Mouse (Mus musculus): ENCODE measurements at regions not wholly inside any gene's neighbourhood (a gene's known extent, or its start where the extent isn't known, plus 50 kb on each side); places are given as distances from the start of the nearest gene placed in this dataset.

DNA sequence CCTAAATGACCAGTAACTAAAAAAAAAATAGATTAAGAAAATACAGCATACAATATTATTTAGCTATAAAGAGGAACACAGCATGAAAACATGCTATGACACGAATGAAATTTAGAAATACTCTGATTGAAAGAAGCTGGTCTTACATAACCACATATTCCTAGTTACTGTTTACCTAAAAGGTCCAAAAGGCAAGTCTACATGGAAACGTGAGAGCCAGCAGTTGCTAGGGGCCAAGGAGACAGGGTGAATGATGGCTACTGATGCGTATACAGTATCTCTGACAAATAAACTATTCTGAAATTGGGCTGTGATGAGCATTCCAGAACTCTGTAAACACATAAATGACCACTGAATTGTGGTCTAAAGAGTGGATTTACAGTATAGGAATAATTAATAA, 194.5 kb upstream of the Zbtb20 start:
- DNase-seq (ENCODE audit: low spot score in 2 of 2): no peak

DNA sequence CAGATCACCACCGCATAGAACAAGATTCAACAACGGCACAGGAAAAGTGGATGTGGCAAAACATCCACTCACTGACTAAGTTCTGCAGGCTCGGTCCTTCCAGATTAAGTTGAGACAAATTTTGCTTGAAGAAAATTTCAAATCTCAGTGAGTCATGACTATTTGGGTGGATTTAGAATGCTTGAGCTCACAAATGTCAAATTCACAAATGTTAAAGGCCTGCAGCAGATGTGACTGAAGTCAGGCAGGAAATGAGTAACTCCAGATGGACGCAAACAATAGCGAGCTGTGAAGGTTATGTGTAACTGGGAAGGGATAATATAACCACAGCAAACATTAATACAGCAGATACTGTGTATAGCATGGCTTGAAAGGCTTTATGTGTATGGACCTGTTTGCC, 198.5 kb upstream of the Zbtb20 start:
- no peak for DNase-seq (ENCODE audit: low spot score in 2 of 2)

DNA sequence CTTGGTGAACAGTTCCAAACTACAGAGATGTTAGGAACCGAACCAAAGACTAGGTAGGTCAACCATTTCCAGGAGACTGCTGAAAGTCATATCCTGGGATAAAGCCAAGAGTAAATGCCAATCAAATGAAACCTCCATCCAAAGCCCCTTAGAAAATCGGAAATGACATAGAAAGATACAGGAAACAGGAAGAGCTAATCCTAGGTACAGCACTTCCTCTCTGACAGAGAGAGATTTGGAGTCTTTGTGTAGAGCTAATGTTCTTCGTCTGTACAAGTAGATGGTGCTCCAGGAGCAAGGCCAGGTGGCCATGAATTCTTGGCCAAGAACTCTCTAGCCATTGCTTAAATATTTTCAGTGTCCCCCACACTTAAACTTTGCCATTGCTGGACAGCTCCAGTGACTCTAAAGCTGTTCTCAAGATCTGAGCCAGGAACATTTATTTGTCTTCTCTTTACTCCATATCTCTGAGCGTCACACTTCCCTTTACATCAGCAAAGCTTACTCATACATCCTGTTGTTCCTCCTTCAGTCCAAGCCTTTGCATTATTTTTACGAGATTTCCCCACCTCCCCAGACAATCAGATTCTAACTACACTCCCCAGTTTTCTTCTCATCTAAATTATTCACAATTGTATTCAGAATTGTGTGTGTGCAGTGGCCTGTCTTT, 199.1 kb upstream of the Zbtb20 start:
- DNase-seq (ENCODE audit: low spot score in 2 of 2): no peak

DNA sequence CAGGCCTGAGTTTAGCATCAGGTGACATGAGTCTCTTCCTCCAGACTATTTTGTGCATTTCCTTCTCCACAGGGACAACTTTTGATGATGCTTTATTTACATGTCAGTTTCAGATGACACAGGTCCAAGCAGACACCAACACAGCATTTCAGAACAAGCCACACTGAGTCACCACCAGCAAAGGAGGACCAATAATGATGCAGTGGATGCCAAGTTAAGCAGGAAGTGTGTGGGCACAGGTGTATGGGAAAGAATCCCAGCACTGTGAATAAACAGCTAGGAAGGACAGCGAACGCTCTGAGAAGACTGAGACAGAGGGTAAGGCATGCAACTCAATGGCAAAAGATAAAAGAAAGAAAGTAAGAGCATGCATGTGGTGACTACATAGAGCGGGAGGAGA, 200.7 kb upstream of the Zbtb20 start:
- no peak for DNase-seq (ENCODE audit: low spot score in 2 of 2)

DNA sequence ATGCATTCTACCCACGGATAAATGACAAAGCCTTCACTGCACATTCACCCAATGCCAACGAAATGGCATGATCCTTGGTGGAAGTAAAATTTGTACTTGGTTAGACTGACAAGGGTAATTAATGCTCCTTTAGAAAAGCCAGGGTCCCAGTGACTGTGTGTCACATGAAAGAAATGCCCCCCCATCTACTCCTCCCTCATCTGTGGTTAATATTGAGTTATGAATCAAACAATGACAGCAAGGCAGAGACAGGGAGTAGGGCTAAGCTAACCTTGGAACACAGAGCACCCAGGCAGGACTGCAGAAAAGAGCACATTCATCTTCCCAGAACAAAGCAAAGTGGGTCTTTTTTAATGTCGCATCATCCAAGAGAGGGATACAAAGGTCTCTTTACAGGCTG, 209.1 kb upstream of the Zbtb20 start:
- no peak for DNase-seq (ENCODE audit: low spot score in 2 of 2)

DNA sequence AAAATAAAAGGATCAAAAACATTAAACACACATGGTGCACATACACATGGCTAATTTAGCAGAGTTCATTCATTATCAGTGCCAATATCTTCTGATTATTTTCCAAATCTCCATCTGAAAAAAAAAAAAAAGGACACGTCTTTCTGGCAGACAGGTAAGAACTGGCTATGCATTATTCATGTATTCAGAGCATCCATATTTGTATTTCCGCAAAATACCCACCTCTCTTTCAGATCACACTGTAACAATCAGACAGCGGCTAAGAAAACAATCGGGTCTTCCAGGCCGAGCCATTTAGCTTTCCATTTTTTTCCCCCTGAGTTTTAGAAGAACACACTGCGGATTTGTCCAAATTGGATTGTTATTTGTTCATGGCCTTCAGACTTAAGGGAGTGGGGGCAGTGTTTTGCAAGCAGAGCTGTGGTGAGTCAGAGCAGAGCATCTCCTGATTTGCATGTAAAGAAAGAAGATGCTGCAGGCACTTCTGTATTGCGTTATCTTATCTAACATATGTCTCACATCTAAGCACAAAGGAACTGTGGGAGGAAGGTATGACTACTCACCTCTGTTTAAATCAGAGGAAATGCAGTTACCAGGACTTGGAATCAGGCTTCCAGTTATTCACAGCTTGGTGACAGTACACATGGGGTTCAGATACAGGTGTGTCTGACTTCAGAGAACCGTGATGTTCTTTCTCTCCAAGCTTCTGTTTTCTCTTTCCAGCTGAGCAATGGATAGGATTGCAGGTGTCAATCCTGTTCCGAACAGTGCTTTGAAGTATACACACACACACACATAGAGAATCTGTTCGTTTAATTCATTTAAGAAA, 223.6 kb upstream of the Zbtb20 start:
- no peak for DNase-seq (ENCODE audit: low spot score in 2 of 2)

DNA sequence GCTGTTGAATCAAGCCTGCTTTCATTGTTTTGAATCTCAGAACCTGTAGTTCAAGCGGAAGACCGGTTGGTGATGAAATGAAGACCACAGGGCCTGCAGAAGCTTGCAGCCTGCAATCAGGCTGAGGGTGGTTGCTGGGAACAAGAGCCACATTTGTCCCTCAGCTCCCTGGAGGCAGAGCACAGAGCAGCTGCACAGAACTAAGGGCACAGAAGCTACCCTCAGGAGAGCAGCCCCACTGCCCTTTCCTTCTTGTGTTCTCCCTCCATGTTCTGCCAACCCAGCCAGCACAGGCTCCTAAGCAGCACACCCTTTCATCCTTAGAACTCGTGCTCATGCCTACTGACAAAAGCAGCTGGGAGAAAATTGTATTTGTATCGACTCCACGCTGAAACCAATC, 225.9 kb upstream of the Zbtb20 start:
- DNase-seq (ENCODE audit: low spot score in 2 of 2): no peak

DNA sequence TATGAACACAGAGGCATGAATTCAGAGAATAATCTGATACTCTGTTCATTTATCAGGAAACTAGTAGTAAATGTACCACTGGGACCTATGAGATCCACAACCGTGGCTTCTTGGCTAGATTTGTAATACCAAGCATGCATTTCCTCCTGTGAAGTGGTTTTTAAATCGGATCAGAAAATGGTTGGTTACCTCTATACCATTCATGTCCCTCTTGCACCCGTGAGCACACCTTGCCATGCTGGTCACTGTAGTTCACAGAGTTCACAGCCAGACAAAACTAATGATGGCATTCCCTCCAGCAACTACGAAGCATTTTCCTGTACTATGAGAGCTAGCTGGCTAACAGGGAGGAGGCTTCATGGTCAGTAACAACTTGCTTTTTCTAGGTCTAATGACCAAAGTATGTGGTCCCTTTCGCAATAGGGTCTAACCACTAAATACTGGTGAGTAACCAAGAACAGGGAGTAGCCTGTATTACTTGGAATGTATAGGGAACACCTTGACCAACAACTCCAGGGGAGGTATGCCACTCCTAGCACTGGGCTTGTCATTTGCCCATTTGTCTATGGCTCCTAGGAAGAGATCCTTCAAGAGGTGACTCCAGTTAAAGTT, 227.0 kb upstream of the Zbtb20 start:
- DNase-seq (ENCODE audit: low spot score in 2 of 2): no peak

DNA sequence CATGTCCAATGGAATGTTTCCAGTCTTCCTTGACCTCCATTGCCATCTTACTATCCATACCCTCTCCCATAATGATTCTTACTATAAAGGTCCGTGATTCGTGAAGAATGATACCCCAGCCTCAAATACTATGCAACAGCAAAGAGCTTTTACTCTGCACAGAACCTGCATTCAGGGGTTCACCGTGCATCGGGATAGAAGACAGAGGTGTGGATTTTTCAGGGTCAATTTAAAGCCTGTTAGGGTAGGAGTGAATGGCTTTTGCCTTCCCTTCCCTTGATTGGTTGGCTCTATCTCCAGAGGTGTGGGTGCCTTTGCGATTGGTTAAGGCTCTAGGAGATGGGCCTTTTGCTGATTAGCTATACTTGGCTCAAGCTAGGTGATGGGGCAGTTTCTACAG, 227.9 kb upstream of the Zbtb20 start:
- no peak for DNase-seq (ENCODE audit: low spot score in 2 of 2)

DNA sequence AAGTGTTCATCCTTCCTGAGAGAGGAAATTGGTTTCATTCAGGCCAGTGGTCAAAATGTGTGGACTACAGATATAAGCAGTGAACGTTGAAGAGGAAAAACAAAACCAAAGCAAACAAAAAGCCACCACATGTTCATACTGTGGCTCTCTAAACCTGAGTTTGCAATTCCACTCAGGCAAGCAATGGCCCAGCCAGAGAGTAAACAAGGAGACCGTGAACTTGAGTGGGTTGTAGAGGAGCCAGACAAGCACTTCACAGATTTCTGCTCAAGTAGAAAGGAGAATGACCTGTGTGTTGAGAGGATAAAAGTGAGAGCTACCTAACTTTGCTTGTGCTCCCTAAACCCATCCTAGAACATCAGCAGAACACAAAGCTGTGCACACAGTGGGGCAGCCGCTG, 239.9 kb upstream of the Zbtb20 start:
- no peak for DNase-seq (ENCODE audit: low spot score in 2 of 2)

DNA sequence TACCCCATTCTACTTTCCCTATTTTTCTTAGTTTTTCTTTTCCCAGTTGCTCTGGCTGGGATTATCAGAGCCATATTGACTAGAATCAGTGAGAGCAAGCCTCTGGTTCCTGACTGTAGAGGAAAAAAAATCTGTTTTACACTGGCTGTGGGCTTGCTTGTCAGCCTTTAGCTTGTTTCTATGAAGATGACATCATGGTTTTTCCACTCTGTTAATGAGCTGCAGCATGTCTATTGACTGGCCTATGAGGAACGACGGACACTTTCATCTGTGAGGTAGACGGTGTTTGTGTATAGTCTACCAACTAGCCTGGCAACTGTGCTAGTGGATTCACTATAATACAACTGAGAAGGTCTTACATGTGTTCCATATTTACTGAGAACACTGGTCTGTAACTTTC, 248.0 kb upstream of the Zbtb20 start:
- DNase-seq (ENCODE audit: low spot score in 2 of 2): no peak

DNA sequence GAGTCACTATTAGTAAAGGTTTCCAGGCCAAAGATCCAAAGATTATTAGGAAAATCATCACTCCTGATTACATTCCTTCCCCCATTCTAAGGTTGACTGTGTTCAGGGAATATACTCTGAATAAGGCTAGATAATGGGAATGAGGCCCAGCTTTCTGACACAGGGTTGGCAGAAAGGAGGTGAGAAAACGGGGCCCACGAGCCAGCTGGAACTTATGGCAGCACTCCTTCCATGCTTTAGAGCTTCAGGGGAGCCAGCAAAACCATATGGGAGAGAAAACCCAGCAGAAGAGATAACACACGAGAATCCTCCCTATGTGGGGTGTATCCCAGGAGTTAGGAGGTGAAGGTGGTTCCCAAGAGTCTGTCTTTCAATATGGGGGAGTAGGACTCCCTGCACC, 259.8 kb upstream of the Zbtb20 start:
- DNase-seq (ENCODE audit: low spot score in 2 of 2): no peak

DNA sequence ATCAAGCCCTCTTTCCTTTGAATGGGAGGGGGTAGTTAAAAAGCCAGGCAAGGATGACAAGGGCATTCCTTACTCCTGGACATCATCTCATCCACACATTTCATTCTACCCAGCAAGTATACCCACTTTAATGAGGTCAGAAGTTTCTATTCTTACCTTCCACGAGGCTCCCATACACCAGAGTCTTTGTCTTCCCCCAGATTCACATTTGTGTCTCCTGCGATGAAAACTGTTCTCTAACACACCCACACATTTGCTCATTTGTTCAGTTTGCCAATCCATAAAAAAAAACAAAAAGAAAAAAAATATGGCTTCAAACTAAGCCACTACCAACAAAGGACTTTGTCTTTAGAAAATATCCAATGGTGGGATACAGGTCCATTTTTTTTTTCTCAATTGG, 263.7 kb upstream of the Zbtb20 start:
- DNase-seq (ENCODE audit: low spot score in 2 of 2): no peak

DNA sequence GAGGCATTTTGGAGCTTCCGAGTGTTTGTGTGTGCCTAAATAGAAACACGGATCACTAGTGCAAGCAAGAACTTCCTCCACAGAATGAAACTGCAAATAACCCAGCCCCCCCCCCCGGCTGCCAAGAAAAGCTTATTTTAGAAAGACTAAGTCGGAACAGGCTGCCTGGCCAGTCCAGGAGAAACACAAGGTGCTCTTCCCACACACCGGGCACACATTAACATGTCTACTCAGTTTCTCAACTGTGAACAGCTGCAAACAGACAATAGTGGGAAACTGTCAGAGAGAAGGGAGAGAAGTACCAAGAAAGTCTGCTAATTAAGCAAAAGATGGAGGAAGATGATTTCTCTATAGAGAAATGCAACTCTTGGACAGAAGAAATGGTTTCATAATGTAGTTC, 267.3 kb upstream of the Zbtb20 start:
- DNase-seq (ENCODE audit: low spot score in 2 of 2): no peak

DNA sequence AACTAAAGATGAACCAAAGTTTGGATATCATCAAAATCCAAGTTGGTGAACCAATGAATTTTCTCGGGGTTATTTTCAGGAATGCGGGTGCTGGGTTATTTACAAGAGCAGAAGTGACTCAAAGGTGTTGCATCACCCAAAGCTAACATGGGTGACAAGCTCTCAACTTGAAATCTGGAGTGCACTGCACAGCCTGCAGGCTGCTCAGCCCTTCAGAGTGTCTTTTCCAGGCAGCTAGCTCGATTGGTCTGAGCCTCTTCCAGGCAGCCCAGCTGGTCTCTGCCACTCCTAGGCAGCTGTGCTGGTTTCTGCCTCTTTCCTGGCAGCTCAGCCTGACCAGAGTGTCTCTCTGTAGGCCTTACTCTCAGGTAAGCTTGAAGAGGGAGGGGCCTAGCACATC, 251.9 kb upstream of the Gap43 start:
- no peak for DNase-seq (ENCODE audit: low spot score in 2 of 2)

DNA sequence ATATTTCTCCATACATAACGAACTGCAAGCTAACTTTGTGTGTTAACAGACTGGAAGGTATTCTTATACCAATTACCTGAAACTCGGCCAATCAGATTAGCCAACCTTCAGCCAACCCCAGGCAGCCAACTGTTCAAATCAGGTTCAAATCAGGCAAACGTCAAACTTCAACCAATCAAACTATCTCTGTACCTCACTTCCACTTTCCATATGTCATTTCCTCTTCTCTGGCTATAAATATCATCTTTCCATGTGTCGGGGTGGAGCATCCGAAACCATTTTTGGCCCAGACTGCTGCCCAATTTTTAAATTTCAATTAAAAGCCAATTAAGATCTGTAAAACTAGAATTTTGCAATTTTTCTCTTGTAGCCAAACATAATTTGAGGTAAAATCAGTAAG, 251.1 kb upstream of the Gap43 start:
- no peak for DNase-seq (ENCODE audit: low spot score in 2 of 2)

DNA sequence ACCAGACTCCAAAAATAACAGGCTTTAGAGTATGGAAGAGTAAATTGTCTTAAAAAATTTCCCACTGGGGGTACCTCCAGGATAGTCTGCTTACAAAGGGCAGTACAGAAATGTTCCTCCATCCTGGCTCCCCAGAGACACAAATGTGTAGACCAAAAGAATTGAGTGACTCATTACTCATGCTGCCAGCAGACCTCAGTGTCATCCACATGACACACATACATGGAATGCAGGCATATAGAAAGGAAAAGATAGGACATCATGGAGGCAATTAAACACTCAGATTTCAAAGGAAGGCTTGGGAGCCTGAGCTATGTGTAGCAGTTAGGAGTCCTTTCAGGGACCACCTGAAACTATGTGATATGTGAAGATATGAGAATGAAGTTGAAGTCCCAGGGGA, 245.7 kb upstream of the Gap43 start:
- DNase-seq (ENCODE audit: low spot score in 2 of 2): no peak

DNA sequence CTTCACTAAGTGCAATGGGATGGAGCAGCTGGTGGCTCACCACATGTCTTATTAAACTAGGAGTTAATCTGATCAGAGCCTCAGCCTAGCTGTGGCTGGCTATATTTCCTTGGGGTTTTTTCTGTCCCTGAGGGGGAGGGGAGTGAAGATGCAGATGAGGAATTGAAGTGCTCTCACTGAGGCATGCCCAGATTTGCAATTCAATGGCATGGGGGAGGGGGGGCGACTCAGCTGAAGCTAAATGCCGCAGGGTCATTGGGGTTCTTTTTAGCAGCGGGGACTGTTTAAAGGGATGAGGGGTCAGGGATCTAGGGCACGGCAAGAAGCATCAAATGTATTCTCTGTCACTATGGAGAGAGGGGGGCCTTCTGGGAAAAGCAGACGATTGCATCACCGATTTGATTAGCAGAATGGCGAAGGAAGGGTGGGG, 235.1 kb upstream of the Gap43 start:
- no peak for DNase-seq (ENCODE audit: low spot score in 2 of 2)

DNA sequence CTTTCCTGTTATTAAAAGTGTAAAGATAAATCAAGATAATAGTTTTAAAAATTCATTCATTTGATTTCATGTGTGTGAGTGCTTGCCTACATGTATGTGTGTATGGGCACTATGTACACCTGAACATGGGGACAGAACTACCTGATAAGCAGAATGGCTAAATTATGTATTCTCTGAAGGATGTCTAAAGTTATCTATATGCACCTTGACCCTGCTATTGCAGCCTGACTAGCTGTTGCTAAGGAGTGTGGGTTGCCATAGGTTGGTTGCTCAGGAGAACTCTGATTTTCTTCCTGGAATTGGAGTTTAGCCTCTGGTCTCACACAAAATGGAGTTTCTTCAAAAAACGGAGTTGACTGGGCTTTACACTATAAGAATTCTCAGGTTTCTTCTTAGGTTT, 234.5 kb upstream of the Gap43 start:
- DNase-seq (ENCODE audit: low spot score in 2 of 2): no peak

DNA sequence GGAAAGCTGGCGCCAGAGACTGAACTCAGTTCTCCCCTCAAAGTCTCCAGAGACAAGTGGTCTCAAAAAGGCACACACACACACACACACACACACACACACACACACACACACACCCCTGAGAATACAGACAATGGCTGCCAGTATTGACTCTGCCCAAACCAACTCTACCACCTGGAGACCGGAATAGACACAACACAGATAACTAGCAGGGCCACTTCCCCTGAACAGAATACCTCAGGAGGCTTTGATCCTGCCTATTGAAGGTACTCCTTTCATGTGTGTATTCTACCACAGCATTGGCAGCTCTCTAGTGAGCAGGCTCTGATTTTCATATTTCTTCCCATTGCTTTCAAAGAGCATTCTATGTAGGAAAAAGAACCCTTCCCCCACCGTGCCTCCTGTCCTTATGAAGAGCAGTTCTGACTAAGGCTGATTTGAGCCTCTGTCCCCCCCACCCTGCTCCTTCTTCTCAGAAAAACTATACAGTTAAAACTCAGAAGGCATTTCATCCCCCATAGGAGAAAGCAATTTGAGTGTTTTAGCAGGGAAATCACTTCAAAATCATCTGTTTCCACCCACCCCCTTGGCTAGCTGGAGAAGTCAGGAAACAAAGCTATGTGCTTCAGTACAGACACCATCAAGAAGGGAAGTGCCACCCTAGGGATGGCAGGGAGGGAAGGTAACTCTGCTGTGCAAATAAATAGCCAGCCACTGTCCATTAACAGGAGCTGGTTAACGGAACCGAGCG, 230.0 kb upstream of the Gap43 start:
- DNase-seq (ENCODE audit: low spot score in 2 of 2): no peak

DNA sequence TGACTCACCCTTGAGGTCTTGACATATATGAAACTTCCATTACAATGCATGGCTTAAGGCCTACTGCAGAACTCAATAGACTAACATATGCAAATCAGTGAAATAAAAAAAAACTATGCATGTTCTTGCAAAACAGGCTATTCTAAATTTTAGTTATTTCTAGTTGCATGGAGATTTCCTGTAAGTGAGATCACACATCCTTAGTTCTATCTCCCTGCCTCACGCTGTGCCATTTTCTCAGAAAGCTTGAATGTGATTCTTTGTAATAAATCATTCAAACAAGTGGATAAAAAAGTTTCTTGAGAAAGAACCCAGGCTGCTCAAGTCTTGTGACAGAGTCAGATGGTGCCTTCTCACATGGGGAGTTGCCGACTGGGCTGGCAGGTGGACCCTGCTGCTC, 228.9 kb upstream of the Gap43 start:
- no peak for DNase-seq (ENCODE audit: low spot score in 2 of 2)

DNA sequence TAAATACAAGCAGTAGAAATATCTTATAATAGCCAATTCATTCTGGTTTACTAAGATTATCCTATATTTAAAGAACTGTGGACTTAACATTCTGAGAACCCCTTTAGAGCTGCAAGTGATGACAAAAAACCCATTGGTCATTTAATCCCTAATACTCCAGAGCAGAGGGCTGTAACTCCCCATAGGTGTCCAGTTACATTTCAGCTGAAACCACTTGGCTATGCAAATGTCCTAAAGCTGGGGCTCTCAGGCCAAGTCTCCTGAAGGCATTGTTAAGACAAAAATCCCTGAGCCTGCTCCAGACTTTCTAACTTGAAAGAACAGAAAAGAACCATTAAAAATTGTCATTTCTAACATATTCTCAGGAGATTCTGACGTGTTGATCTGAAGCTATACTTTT, 209.1 kb upstream of the Gap43 start:
- DNase-seq (ENCODE audit: low spot score in 2 of 2): no peak
